Mouse (Mus musculus): ENCODE results near the gene 1700013G24Rik.

DNA sequence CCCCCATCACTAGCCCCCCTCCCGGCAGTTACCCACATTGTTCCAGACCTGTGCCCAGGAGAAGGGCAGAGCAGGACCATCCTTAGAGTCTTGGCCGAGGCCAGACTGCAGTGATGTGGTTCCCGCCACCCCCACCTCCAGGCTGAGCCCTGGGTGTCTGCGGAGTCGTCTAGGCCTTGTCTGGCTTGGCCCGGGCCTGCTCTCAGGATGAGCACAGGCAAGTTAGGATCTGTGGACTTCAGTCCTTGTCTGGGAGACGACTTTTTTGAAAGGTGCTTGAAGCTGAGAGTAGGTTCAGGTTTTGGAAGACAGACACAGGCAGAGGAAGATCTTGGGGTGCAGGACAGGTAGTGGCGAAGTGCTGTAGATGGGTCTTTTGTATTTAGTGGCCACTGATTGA, 18.2 kb downstream of the 1700013G24Rik start:
- TF ChIP-seq POLR2A (IDR thresholded peaks at IDR 0.05; ENCODE audit: low read depth, low read length) (no peak), CTCF (IDR thresholded peaks at IDR 0.05; ENCODE audit: extremely low read depth, insufficient read length, insufficient replicate concordance, low read depth, low read length) (no peak)
